In genomic region chr1:135139906-135140305, GRCm38 (mm10) we compare ENCODE assay signal across 29 mouse cellular contexts. TPM values are rescaled to one million over a fixed set of nuclear protein-coding genes. Genes with fewer than 3 reads are reported as not detected.
DNase-seq lines count a peak whose midpoint lies in the region; ATAC-seq lines count a peak whose summit lies in the region.
"Had no signal": no experiment of that assay in that cellular context is flagged by ENCODE, and none has a peak within 500 bp of the region (broad histone marks: within the 10 kb centered on the region; RNA-seq: fewer than 3 reads in every experiment).

No protein-coding gene starts in this region.

- H3K36me3 ChIP-seq in midbrain, embryonic 14.5 days (ENCODE audit: control insufficient read depth, insufficient read depth, low read length) = no peaks in the 10 kb centered on the region
- H3K36me3 ChIP-seq: embryonic facial prominence, embryonic 13.5 days; heart, embryonic 13.5 days; kidney, embryonic 15.5 days; lung, embryonic 15.5 days; neural tube, embryonic 13.5 days; stomach, embryonic 15.5 days had no signal

- no peaks in the 10 kb centered on the region for H3K9me3 ChIP-seq in midbrain, embryonic 14.5 days (ENCODE audit: control insufficient read depth, low read length)
- H3K9me3 ChIP-seq: embryonic facial prominence, embryonic 13.5 days; heart, embryonic 13.5 days; kidney, embryonic 15.5 days; lung, embryonic 15.5 days; neural tube, embryonic 13.5 days; stomach, embryonic 15.5 days had no signal

- H3K4me1 ChIP-seq in midbrain, embryonic 14.5 days (ENCODE audit: control insufficient read depth, insufficient read depth, low read length) = no peaks in the 10 kb centered on the region
- H3K4me1 ChIP-seq: embryonic facial prominence, embryonic 13.5 days; heart, embryonic 13.5 days; kidney, embryonic 15.5 days; lung, embryonic 15.5 days; neural tube, embryonic 13.5 days; stomach, embryonic 15.5 days had no signal

- peak; percentile 52 for DNase-seq in CD4-positive, CD25-positive, alpha-beta regulatory T cell, adult 2 months (ENCODE audit: low read depth, low spot score)
- DNase-seq in B cell, adult 2 months = peak; percentile 38 to 47
- peak; percentile 8 for DNase-seq in MEL-GATA-1-ER (ENCODE audit: extremely low read depth, low read depth)
- peak; percentile 33 for DNase-seq in naive thymus-derived CD4-positive, alpha-beta T cell, adult 2 months (ENCODE audit: low read depth)
- DNase-seq in spleen, postnatal 4 days (ENCODE audit: low spot score in 2 of 2) = no peak
- no peak for DNase-seq in frontal cortex, postnatal 36 days (ENCODE audit: low spot score in 2 of 2)
- DNase-seq in midbrain, embryonic 14.5 days = no peak
- DNase-seq: adrenal gland, adult 2 months; cerebellum, adult 9-10 months; forebrain, postnatal 0 days; heart, adult 18-20 months; heart, postnatal 36 days; kidney, postnatal 4 days; layer of hippocampus, adult 9-11 months; left cerebral cortex, postnatal 4 days; right cerebral cortex, adult 18-20 months had no signal

- H3K9ac ChIP-seq in midbrain, embryonic 14.5 days (replicated peaks; ENCODE audit: low read length) = no peak overlapping the region
- H3K9ac ChIP-seq: embryonic facial prominence, embryonic 13.5 days; forebrain, postnatal 0 days; heart, embryonic 13.5 days; hindbrain, embryonic 14.5 days; kidney, embryonic 15.5 days; lung, embryonic 15.5 days; neural tube, embryonic 13.5 days; stomach, embryonic 15.5 days had no signal

- no peak for ATAC-seq in CD4-positive, CD25-positive, alpha-beta regulatory T cell, adult 4 months
- no peak for ATAC-seq in midbrain, embryonic 14.5 days (ENCODE audit: low FRiP score, low TSS enrichment)
- ATAC-seq: forebrain, postnatal 0 days; intestine, postnatal 0 days had no signal

- no peak overlapping the region for H3K27ac ChIP-seq in midbrain, embryonic 14.5 days (replicated peaks; ENCODE audit: low read depth, low read length)
- H3K27ac ChIP-seq: embryonic facial prominence, embryonic 13.5 days; heart, embryonic 13.5 days; hindbrain, embryonic 14.5 days; kidney, embryonic 15.5 days; left cerebral cortex, adult 2 months; lung, embryonic 15.5 days; macrophage; neural tube, embryonic 13.5 days; stomach, embryonic 15.5 days had no signal

- WGBS in midbrain, embryonic 14.5 days = 82% methylated on average over 2 of the region's 2 CpGs

- no peak overlapping the region for H3K4me2 ChIP-seq in midbrain, embryonic 14.5 days (ENCODE audit: low read length)
- H3K4me2 ChIP-seq: embryonic facial prominence, embryonic 13.5 days; heart, embryonic 13.5 days; hindbrain, embryonic 14.5 days; kidney, embryonic 15.5 days; lung, embryonic 15.5 days; midbrain, embryonic 11.5 days; neural tube, embryonic 13.5 days; stomach, embryonic 15.5 days had no signal

- no peak overlapping the region for H3K4me3 ChIP-seq in midbrain, embryonic 14.5 days (replicated peaks; ENCODE audit: low read depth, low read length)
- H3K4me3 ChIP-seq: embryonic facial prominence, embryonic 13.5 days; heart, embryonic 13.5 days; kidney, embryonic 15.5 days; left cerebral cortex, adult 2 months; lung, embryonic 15.5 days; neural tube, embryonic 13.5 days; stomach, embryonic 15.5 days had no signal

- no peaks in the 10 kb centered on the region for H3K27me3 ChIP-seq in midbrain, embryonic 14.5 days (ENCODE audit: control insufficient read depth, insufficient read depth, low read length)
- H3K27me3 ChIP-seq: lung, embryonic 15.5 days; stomach, embryonic 15.5 days had no signal

RNA-seq across cellular contexts. Expression of gene Arl8a, which starts 6.7 kb away (rescaled TPM):
- 10 to 100 TPM; 11.5 to 13.8 TPM for polyA plus RNA-seq in CD4-positive, CD25-positive, alpha-beta regulatory T cell, adult 4 months (2017; shearing (Covaris generic))
- polyA plus RNA-seq in midbrain, embryonic 14.5 days (2014; fragmentation: Nextera tagmentation; extraction: Ambion mirVana) = 322 and 380 TPM in 2 replicates

RNA-seq across cellular contexts. Expression of gene Ptpn7, which starts 7.4 kb away (rescaled TPM):
- 100 to 1,000 TPM; 166 to 302 TPM for polyA plus RNA-seq in CD4-positive, CD25-positive, alpha-beta regulatory T cell, adult 4 months (2017; shearing (Covaris generic))
- 0.27 and 0.62 TPM in 2 replicates for polyA plus RNA-seq in midbrain, embryonic 14.5 days (2014; fragmentation: Nextera tagmentation; extraction: Ambion mirVana)

RNA-seq across cellular contexts. Expression of gene Gpr37l1, which starts 27.6 kb away (rescaled TPM):
- not detected for polyA plus RNA-seq in CD4-positive, CD25-positive, alpha-beta regulatory T cell, adult 4 months (2017; shearing (Covaris generic))
- 0.30 and 0.34 TPM in 2 replicates for polyA plus RNA-seq in midbrain, embryonic 14.5 days (2014; fragmentation: Nextera tagmentation; extraction: Ambion mirVana)
- polyA plus RNA-seq: embryonic facial prominence, embryonic 13.5 days; heart, embryonic 13.5 days; kidney, embryonic 15.5 days; liver, adult 2 months; macrophage; midbrain, embryonic 11.5 days had no signal

RNA-seq across cellular contexts. Expression of gene Lgr6, which starts 34.8 kb away (rescaled TPM):
- under 1 TPM in 1 of 2 experiments, not detected in 1; 0.08 TPM for polyA plus RNA-seq in CD4-positive, CD25-positive, alpha-beta regulatory T cell, adult 4 months (2017; shearing (Covaris generic))
- polyA plus RNA-seq in midbrain, embryonic 14.5 days (2014; fragmentation: Nextera tagmentation; extraction: Ambion mirVana) = 0.87 and 0.98 TPM in 2 replicates
- polyA plus RNA-seq: liver, adult 2 months; macrophage had no signal

Comparison
In these comparisons a context has a peak if more than half of its experiments do, and no peak if none do; other contexts are left out.
1. DNase-seq: peak in CD4-positive, CD25-positive, alpha-beta regulatory T cell, adult 2 months (single experiment), B cell, adult 2 months (2 of 2), MEL-GATA-1-ER (single experiment) and naive thymus-derived CD4-positive, alpha-beta T cell, adult 2 months (single experiment); none in spleen, postnatal 4 days (0 of 2), frontal cortex, postnatal 36 days (0 of 2) and midbrain, embryonic 14.5 days (single experiment).
2. RNA of gene Arl8a, which starts 6.7 kb away (polyA plus RNA-seq): 322 to 380 TPM in midbrain, embryonic 14.5 days; 11.5 to 13.8 TPM in CD4-positive, CD25-positive, alpha-beta regulatory T cell, adult 4 months; every median in the first group is over 10 times any median in the second.
3. RNA of gene Ptpn7, which starts 7.4 kb away (polyA plus RNA-seq): 166 to 302 TPM in CD4-positive, CD25-positive, alpha-beta regulatory T cell, adult 4 months; 0.27 to 0.62 TPM in midbrain, embryonic 14.5 days; every median in the first group is over 100 times any median in the second.